Mouse (Mus musculus): ENCODE data around the gene Psg27. TPM values are rescaled to one million over a fixed set of nuclear protein-coding genes. Genes with fewer than 3 reads are reported as not detected.
"Not testable (repeated sequence)": the region's sequence is repeated elsewhere in the genome, so short reads cannot be mapped to it uniquely, and the experiment has no call there.

Gene Psg27
- not detected for total RNA-seq (2022)

DNA sequence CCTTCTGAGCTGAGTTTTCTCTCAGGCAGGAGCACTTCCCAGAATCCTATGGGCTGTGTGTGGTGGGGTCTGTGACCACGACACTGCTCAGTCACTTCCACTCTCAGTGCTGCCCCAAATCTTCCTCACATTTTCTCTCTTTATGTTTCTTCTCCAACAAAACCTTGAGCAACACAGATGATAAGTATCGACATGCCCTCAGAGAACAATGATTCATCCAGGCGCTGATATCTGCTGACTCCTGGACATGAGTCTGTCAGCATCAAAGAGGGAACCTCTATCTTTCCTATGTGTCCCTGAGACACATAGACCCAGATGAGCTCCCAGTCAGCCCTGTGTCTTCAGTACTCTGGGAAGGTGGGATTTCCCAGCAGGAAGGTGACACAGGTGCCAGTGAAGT lies at the start of gene Psg27:
Gene Psg27 (minus strand): TSS at position 101 of the 400 bp plus-strand sequence.
- DNase-seq (ENCODE audit: low spot score in 2 of 2): no peak

DNA sequence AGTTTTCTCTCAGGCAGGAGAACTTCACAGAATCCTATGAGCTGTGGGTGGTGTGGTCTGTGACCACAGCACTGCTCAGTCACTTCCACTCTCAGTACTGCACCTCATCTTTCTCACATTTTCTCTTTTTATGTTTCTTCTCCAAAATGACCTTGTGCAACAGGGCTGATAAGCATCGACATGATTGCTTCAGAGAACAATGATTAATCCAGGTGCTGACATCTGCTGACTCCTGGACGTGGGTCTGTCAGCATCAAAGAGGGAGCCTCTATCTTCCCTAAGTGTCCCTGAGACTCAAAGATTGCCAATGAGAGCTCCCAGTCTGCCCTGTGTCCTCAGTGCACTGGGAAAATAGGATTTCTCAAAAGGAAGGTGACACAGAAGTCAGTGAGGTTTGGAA lies 49.3 kb upstream of the Psg27 start, which contains the start of gene Psg23:
Gene Psg23 (minus strand): TSS at position 101 of the 400 bp plus-strand sequence.
- not testable (repeated sequence) for DNase-seq (ENCODE audit: low spot score in 2 of 2)

DNA sequence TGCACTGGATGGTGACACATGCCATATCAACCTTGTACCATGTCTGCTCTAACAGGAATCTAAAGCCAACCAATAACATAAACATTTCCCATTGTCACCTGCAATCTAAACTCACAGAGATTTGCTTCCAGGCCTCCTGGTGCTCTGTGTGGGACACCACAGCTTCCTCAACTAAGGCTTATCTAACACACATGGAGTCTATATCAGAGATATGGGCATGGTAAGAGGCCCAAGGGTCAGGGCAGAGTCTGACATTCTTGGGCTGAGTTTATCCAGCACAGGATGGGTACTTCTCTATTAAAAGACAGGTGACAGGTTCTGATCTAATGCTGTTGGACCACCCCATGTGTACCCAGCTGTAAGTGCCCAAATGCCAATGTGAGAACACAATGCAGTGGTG lies 7.3 kb downstream of the Psg27 start:
- DNase-seq (ENCODE audit: low spot score in 2 of 2): no peak

DNA sequence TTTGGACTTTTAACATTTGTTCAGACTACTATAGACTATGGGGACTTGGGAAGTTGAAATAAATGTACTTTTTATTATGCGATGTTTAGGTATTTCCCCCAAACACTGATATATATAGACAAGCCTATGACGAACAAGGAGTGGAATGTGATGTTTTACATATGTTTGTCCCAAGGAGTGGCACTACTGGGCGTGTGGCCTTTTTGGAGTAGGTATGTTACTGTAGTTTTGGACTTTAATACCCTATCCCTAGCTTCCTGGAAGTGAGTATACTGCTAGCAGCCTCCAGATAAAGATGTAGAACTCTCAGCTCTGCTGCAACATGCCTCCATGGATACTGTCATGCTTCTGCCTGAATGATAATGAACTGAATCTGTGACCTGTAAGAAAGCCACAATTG lies 11.4 kb downstream of the Psg27 start:
- not testable (repeated sequence) for DNase-seq (ENCODE audit: low spot score in 2 of 2)

DNA sequence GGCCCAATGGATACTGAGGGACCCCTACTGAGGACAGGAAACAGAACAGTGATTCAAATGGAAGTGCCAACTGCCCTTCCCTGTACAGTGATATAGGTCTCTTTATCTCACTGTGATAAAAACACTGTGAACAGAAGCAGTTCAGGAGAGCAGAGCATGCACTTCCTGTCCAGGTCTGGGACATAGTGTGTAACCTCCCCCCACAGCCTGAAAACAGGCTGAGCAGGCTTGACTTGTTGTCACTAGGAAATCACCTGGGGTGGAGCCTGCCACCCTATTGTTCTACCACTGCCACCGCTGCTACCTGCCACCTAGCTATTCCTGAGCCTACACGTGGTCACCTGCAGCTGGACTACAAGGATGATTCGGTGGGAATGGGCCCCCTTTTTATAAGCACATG lies 33.7 kb downstream of the Psg27 start:
- no peak for DNase-seq (ENCODE audit: low spot score in 2 of 2)

- no peak for DNase-seq (ENCODE audit: low spot score in 2 of 2)
Observed at GRCm38 (mm10) chr7:18532169-18532568, 34.9 kb downstream of the Psg27 start, which contains the start of gene Psg25. Gene Psg25, minus strand, starts transcription at chr7:18532269.

GRCm38 (mm10) chr7:18524668-18525067 lies 42.4 kb downstream of the Psg27 start:
- no peak for DNase-seq (ENCODE audit: low spot score in 2 of 2)

GRCm38 (mm10) chr7:18512848-18513247 lies 54.3 kb downstream of the Psg27 start:
- not testable (repeated sequence) for DNase-seq (ENCODE audit: low spot score in 2 of 2)

DNA sequence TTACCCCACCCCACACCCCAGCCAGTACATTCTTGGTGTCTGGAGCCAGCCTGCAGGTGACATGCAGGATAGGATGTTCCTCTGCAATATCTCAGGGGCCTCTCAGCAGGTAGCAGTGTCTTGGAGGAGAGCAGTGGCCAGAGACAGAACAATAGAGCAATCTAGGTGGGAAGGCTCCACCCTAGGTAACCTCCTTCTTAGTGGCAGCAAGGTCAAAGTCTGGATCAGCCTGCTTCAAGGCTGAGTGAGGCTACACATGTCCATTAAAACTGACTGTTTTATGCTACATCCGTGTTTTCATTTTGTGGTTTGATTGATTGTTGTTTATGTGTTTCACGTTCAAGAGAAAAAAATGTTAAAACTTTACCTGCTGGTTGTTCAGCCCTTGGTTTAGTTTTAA lies 54.7 kb downstream of the Psg27 start:
- not testable (repeated sequence) for DNase-seq (ENCODE audit: low spot score in 2 of 2)

- no peak for DNase-seq (ENCODE audit: low spot score in 2 of 2)
Observed at GRCm38 (mm10) chr7:18511479-18511878, 55.6 kb downstream of the Psg27 start.

Other genes starting within 250 kb of the Psg27 start
- gene Psg18, start 212.3 kb downstream of the Psg27 start, total RNA-seq (2022): not detected
- not detected for gene Psg28, start 135.3 kb downstream of the Psg27 start, total RNA-seq (2022)
- not detected for gene Psg26, start 83.1 kb downstream of the Psg27 start, total RNA-seq (2022)
- not detected for gene Psg25, start 35.0 kb downstream of the Psg27 start, total RNA-seq (2022)
- gene Psg23, start 49.2 kb upstream of the Psg27 start, total RNA-seq (2022): not detected
- not detected for gene Psg21, start 89.4 kb upstream of the Psg27 start, total RNA-seq (2022)
- gene Psg20, start 118.9 kb upstream of the Psg27 start, total RNA-seq (2022): under 1 TPM in 1 of 4 experiments, not detected in 3; 0.26 TPM
- gene Psg22, start 150.8 kb upstream of the Psg27 start, total RNA-seq (2022): not detected
- gene Psg19, start 231.2 kb upstream of the Psg27 start, total RNA-seq (2022): not detected

Data from left cerebral cortex, adult 8-10 months (tissue).